Mouse (Mus musculus) bone marrow macrophage, adult 2 months (primary cell): ENCODE measurements around the gene Trim66.

Source experiments
- CTCF ChIP-seq: IDR thresholded peaks from 2 replicates; pipeline ENCODE4 v1.5.1; 2012; ENCODE audit warnings: low read depth, mild to moderate bottlenecking, low read length, moderate library complexity
- POLR2A ChIP-seq: IDR thresholded peaks from 2 replicates; pipeline ENCODE4 v1.6.1; 2012; ENCODE audit warnings: mild to moderate bottlenecking, low read depth, low read length, borderline replicate concordance

GRCm38 (mm10) chr7:109542364-109542628 is 34.4 kb upstream of the Trim66 start:
- TF ChIP-seq POLR2A = no peak
- TF ChIP-seq CTCF = no peak
